Mouse (Mus musculus): ENCODE measurements around the gene Gp1bb.

Gp1bb gene

GRCm38 (mm10) chr16:18580389-18580788, 41.8 kb downstream of the Gp1bb start:
- no peak for DNase-seq (ENCODE audit: low spot score)

GRCm38 (mm10) chr16:18577599-18578160, 44.5 kb downstream of the Gp1bb start:
- DNase-seq (ENCODE audit: low spot score), result no peak

GRCm38 (mm10) chr16:18577071-18577470, 45.1 kb downstream of the Gp1bb start:
- DNase-seq (ENCODE audit: low spot score), result no peak

GRCm38 (mm10) chr16:18574196-18574595, 48.0 kb downstream of the Gp1bb start:
- no peak for DNase-seq (ENCODE audit: low spot score)
